Mouse (Mus musculus) ovary, postnatal 36 days (tissue): Measurements from ENCODE around the gene Obp2a.
"Not testable (repeated sequence)": the region's sequence is repeated elsewhere in the genome, so short reads cannot be mapped to it uniquely, and the experiment has no call there.

Source experiments
- DNase-seq: peaks from one replicate; pipeline ENCODE4 v3.0.0; 2022; ENCODE audit warnings: low spot score, mixed read lengths

Obp2a gene

DNA sequence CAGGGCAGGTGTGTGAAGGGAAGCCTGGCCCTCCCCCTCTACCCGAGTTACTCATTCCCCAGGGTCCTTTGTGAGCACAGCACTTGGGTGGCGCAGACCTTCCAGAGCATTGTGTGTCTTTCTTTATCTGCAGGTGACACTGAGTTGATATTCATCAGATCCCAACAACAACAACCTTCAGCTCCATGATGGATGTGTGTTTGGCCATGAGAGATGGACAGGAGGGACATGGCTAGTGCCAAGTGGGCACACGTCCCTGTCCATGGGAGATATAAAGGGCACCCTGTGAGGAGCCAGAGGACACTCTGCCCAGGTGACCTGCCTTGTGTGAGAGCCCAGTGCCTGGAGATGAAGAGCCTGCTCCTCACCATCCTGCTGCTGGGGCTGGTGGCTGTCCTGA lies at the start of gene Obp2a:
Gene Obp2a (plus strand): TSS at position 301 of the 400 bp plus-strand sequence.
- not testable (repeated sequence) for DNase-seq

DNA sequence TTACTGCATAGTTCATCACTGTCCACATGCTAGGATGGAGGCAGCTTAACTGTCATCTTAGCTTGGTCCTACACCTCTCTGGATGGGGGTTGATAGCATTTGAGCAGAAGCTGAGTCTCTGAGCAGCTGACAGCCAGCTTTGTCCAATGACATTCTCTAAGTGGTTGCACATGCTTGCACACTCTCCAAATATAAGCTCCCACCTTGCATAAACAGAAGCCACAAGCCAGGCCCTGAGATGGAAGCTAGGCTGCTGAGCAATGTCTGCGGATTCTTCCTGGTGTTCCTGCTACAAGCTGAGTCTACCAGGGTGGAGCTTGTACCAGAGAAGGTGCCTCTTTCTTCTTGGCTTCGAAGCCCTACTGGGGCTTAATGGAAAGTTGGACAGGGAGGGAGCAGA lies 46.9 kb upstream of the Obp2a start, which contains the start of gene Lcn8:
Gene Lcn8 (plus strand): TSS at position 219 of the 400 bp plus-strand sequence.
- DNase-seq: no peak

DNA sequence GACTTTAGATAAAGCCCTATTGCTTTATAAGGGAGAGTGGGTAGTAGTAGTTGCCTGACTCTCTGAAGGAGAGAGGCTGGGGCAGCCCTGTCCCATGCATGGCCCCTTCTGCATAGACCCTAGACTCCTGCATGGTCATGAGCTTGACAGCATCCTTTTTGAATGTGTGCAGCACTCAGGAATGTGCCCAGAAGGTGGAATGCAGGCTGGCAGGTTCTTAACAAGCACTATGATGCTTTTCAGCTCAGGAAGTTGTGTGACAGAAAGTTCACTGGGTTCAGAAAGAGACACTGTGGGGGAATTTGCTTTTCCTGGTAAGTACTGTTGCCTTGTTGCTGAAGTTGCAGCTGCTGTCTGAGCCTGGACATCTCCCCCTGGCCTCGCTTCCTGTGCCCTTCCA lies 45.3 kb upstream of the Obp2a start:
- DNase-seq: no peak

DNA sequence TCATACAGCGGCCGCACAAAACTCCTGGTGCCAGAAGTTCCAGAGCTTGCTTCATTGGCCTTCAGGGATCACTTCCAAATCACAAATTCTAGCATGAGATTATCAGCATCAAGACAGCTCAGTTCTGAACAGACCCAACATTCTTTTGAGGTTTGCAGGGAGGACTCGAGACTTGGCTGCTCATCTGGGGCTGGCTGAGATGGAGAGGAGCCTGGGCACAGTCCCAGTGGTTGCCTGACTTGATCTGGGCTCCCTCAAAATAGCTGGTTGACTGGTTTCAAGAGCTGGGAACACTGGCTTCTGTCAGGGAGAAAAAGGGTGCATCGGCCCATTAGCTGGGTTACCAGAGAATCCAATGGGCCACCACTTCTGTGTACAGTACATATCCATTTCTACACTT lies 43.2 kb upstream of the Obp2a start:
- no peak for DNase-seq

DNA sequence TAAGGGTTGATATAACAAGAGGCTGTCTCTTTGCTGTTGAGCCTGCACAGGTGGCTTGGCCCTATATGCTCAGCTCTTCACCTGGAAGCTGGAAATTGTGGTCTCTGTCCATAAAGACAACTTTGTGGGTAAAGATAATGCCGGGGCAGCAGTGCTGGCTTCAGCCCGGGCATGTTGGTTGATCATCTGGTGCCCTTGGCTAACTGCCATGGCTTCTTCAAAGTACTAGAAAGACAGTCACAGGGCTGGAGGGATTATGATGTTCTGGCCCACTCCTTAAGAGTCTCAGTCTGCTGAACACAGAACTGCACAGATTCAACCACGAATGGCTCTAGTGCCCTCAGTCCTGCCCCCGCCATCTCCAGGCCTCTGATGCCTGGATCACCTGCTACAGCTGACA lies 42.6 kb upstream of the Obp2a start:
- DNase-seq: no peak

DNA sequence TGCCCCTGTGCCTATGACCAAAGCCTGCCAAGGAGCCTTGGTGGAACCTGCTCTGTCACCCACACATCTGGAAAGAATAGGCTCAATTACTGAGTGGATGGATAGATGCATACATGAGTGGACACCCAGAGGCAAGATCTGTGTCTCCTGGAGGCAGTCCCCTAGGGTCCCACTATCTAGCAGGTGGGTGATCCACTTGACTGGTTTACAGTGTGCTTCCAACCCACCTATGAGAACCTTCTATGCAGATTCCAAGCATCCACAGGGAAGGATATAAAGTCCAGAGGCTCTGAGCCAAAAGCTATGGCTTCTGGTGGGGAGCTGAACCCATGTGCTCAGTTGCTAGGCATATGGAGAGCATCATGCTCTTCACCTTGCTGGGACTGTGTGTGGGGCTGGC lies 42.2 kb upstream of the Obp2a start, which contains the start of gene Lcn5:
Gene Lcn5 (plus strand): TSS at position 301 of the 400 bp plus-strand sequence.
- DNase-seq: no peak

DNA sequence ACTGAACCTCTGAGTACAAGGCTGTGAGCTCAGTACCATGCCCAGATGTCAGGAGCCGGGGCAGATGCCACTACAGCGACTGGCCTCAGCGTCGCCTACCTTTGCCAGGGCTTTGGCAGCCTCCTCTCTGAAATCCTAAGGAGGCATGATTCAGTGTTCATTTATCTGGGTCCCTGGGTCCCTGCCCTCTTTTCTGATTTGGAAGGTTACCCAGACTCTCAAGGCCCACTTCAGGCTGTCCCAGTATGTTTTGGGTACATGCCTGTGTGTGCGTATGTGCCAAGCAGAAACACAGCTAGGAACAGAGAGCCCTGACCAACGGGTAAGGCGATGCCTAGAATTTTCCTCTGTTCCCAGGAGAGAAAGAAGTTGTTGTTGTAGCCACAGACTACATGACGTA lies 39.6 kb upstream of the Obp2a start:
- DNase-seq: no peak

DNA sequence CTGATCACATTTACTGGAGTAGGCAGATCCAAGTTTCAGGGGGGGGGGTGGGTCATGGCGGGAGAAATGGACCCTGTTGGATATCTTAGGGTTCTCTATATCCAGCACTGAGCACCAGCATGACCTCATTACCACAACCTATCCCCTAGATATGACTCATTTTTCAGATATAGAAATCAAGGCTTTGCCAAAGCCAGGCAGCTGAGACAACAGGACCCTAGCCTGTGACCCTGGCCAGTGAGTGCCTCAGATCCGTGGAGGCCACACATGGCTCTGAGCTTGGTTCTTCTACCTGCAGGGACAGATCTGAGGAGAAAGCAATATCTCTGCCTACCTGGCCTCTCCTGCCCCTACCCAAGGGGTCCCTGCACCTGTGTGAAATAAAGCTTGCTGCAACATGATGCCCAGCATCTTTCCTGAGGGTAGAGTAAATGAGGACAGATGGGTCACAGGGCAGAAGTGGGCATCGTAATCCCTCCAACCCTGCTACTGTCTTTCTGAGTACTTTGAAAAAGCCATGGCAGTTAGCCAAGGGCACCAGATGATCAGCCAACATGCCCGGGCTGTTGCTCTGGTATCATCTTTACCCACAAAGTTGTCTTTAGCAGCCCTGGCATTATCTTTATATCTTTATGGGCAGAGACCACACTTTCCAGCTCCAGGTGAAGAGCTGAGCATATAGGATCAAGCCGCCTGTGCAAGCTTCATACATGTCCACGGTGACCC lies 38.4 kb upstream of the Obp2a start:
- no peak for DNase-seq

DNA sequence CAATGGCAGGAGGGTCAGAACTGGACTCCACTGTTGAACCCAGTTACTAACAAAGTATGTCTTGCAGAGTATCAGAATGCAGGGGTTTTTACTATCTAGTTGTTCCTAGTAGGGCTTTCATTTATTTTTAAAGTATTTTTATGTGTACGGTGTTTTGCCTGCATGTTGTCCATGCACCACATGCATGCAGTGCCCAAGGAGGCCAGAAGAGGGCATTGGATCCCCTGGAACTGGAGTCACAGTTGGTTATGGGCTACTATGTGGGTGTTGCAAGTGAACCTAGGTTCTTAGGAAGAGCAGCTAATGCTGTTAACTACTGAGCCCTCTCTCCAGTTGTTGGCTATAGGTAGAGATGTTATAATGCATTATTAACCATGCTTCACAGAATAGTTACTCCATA lies 36.3 kb upstream of the Obp2a start:
- peak; percentile 69 for DNase-seq

DNA sequence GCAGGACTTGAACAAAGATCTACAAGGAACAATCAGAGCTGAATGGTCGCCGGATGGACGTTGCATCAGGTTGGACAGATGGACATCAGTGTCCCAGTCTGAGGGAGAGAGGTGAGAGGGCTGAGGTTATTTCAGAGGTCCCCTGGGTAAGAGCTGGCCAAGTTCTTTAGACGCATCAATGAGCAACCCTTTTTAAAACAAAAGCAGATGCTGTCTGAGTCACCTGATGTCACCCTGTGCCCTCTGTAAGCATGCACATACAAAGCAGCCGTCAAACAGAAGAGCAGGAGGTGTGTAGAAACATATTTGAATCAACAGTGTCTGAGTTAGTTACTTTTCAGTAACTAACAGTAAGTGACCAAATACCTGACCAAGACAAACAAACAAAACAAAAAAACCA lies 35.7 kb upstream of the Obp2a start:
- DNase-seq: no peak

DNA sequence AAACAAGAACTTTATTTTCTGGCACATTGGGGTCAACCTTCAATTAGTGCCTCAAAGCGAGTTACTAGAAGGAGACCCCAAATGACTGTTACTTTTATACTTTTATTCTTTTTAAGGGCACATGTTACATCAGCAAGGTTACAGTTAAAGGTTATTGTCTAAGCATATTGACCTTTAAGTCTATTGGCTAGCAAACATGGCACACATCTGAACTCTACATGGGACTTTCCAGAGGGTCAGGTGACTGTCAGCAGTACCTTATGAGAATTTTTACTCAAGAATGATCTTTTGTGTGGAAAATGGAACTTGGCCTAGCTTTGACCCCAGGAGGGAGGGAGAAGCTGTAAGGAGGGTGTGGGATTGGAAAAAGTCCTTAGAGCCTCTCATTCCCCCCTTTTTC lies 33.3 kb upstream of the Obp2a start:
- no peak for DNase-seq

DNA sequence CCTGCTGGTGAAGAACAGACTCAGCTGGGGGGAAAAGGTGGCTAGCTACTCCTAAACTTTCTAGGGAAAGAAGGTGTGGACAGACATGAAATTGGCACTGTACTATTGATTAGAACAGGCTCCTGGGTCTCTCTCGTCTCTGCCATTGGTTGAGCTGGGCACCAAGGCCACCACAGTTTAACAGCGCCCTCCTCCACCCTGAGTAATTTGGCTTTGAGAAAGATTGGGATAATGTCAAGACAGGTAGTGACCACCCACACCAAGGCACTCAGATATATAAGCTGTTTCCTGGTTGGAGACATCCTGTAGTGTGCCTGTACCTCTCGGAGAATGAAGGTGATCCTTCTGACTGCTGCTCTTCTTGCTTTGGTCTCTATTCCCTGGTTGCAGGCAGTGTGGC lies 23.4 kb upstream of the Obp2a start, which contains the start of gene Lcn6:
Gene Lcn6 (plus strand): TSS at position 301 of the 400 bp plus-strand sequence.
- no peak for DNase-seq

DNA sequence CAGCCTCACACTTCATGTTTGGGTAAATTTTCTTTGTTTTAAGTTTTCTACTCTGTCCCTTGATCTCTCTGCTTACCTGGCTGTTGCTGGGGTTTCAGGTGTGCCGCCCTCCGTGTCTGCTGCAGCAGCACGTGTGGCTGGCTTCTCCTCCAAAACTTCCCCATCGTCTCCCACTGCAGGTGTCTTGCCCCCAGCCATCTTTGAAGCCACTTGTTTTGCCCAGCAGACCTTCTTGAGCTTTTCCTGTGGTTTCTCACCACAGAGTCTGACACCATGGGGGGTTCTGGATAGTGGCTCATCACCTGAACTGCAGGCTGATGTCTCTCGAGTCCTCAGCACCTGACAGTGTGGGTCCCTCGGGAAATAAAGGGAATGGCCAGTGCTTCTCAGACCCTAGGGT lies 20.3 kb upstream of the Obp2a start:
- DNase-seq: no peak

DNA sequence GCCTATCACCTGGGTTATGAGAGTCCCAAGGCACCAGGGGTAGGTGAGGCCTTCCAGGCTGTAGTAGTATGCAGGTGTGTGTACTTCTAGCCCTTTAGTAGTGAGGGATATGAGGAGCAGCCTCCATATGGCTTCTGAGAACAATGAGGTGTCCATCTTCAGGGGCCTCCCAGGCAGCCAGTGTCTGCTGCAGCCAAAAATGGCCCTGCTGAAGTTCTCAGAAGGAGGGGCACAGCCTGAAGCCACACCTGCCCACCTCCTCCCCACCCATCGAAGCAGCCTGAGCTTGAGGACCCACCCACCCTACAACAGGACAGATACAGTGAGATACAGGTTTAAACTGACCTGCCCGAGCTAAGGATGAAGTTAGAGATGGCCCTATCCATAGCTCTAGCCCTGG lies 17.4 kb upstream of the Obp2a start, which contains the start of gene Lcn10:
Gene Lcn10 (plus strand): TSS at position 301 of the 400 bp plus-strand sequence.
- no peak for DNase-seq

DNA sequence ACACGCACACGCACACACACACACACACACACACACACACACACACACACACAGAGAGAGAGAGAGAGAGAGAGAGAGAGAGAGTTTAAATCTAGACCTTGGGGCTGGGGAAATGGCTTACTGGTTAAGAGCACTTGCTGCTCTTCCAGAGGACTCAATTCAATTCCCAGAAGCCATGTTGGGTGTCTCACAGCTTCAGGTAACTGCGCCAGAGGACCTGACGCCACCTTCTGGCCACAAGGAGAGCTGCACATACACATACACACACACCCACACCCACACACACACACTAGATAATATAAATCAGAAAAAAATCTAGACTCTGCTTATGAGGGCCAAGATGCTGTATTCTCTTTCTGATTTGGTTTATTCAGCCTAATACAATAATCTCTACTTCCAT lies 12.9 kb upstream of the Obp2a start:
- no peak for DNase-seq

DNA sequence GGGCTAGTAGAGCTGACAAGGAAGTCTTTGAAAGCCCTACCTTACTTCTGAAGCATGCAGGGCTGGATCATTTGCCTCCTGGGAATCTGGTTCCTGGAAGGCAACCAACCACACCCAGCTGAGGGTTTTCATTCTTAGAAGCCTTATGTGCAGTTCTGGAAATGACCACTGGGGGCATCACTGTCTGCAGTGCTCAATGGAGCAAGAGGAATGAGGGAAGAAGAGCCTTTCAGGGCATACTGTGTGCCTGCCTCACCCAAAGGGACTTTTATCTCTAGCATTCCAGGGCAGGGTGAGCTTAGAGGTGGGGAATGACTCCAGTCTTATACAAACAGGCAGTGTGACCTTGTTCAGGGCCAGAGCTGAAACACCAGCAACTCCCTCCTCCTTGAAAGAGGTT lies 5.2 kb upstream of the Obp2a start:
- peak; percentile 50 for DNase-seq

DNA sequence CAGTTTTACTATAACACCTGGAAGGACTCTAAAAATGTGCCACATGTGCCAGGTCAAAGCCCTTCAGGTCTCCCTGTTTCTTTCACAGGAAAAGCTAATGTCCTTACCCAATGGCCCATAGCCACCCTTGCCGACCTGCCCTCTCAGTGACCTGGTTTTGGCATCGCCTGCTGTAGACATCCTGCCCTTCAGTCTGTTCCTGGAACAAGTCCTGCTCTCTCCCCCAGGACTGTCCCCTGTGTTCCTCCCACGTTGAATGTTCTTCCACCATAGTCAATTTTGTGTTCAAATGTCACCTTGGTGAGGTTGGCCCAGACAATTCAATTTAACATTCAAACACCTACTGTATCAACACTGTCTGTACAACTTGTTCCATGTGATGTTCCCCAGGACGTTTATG lies 2.9 kb upstream of the Obp2a start:
- no peak for DNase-seq

DNA sequence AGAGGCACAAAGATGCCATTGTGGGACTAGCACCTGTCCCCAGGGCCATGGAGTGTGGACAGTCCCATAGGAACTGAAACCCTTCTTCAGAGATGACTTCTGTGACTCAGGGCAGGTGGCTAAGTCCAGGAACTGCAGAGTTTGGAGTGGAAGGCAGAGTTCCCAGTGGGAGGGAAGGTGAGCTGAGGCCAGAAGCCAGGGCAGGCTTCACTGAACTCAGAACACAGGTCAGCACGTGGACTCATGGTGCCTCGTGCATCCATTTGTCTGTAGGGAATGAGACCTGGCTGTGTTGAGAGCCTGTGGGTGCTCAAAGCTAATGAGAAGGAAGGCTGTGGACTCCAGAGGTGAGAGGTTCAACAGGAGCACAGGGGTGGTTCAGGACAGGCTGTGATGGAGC lies 1.1 kb upstream of the Obp2a start:
- no peak for DNase-seq

DNA sequence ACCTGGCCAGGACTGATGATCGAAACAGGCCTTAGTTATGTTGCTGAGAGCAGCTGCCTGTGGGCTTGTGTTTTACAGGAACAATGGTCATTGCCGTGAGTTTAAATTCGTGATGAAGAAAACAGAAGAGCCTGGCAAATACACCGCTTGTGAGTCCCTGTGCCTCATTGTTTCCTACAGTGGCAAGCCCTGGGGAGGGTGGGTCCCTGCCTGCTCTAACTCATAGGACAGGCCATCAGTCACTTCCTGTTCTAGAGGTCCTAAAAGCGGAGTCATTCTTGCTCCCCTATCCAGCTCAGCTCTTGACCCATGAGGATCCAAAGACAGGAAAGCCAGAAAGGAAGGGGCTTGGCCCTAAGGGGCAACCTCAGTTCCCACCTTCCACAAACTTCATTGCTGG lies 1.2 kb downstream of the Obp2a start:
- DNase-seq: no peak

DNA sequence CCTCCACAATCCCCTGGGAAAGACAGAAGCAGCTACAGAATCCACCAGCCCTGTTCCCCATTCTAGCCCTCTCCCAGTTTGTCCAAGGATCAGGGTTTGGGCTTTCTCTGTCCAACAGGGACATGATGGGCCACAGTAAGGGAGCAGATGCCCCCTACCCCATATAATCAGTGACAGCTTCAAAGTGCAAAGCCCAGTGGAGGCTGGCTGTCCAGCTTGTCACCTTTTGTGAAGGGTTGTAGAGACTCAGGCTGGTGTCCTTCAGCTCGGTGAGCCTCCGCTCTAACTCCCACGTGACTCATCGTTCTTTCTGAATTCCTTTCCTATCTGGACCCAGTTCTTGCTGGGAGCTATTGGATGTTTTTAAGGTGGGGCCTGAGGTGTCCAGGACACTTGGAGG lies 3.9 kb downstream of the Obp2a start:
- DNase-seq: no peak

DNA sequence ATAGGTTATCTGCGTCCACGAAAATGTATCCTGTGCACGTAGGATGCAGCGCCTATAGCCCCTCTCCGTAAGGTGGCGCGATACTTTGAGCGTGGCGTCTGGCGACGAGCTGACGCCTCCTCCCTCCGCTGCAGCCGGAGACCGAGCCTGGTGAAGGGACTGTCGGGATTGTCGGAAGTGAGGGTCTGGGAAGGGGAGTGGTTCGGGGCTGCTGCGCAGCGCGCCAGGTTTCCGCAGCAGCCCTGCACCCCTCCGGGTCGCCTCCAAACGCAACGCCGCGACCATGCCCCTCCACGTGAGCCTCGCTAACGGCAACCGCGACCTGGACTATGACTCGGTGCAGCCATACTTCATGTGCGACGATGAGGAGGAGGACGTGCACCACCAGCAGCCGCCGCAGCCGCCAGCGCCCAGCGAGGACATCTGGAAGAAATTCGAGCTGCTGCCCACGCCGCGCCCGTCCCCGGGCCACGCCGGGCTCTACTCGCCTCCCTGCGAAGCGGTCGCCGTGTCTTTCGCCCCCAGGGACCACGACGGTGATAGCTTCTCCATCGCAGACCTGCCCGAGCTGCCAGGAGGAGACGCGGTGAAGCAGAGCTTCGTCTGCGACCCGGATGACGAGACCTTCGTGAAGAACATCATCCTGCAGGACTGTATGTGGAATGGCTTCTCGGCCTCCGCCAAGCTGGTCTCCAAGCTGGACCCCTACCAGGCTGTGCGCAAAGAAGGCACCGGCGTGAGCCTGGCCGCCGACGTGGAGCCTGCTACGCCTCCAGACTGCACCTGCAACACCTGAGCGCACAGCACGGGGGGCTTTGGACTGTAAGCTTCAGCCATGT lies 7.0 kb downstream of the Obp2a start, which contains the start of gene Bmyc:
Gene Bmyc (plus strand): TSS at position 97 of the 839 bp plus-strand sequence.
- peak; percentile 82 for DNase-seq

DNA sequence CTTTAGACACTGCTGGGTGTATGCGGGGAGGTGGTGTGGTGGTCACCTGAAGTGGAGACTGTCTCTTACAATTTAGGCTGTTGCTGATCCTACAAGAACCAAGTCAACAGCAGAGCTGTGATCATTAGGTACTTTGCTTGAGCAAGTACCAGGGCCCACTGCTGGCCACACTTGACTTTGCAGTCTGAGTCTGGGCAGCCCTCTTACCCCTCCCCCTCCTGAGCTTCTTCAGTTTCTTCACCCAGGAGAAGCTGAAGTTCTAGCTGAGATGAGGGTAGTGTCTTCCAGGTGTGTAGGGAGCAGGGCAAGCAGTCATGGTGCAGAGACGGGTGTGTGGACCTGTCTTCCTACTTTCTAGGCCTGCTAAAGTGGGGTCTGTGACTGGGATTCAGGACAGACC lies 8.3 kb downstream of the Obp2a start:
- DNase-seq: peak; percentile 48

DNA sequence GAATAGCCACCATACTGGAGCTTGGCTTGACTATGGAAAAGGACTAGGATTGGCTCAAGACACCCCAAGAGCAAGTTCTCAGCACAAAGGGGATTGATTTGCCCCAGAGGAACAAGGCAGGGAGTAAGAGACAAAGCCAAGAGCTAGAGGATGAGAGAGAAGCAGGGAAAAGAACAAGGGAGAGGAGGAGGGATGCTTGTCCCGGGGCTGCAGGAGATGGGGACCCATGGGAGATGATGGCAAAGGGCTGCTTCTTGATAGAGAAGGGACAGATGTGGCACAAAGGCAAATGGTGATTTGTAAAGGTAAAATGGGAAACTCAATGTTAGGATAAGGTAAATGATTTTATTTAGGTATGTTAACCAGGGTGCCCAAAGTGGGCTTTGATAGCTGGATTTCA lies 9.2 kb downstream of the Obp2a start:
- not testable (repeated sequence) for DNase-seq
